Mouse (Mus musculus) frontal cortex, adult (tissue): ENCODE data around the gene Dlgap1.

Experiments used
- ATAC-seq: cut with Nextera tagmentation; 2 replicates; pipeline ENCODE4 v1.9.2; 2017; ENCODE audit warnings: mild to moderate bottlenecking, moderate library complexity, mixed read lengths; ENCODE audit not compliant: low TSS enrichment

The Dlgap1 gene

GRCm38 (mm10) chr17:70856871-70857415 is 888.1 kb downstream of the Dlgap1 start:
- ATAC-seq, result no peak

GRCm38 (mm10) chr17:70858814-70859213 is 889.9 kb downstream of the Dlgap1 start:
- ATAC-seq, result no peak

GRCm38 (mm10) chr17:70864117-70864516 is 895.2 kb downstream of the Dlgap1 start:
- no peak for ATAC-seq

DNA sequence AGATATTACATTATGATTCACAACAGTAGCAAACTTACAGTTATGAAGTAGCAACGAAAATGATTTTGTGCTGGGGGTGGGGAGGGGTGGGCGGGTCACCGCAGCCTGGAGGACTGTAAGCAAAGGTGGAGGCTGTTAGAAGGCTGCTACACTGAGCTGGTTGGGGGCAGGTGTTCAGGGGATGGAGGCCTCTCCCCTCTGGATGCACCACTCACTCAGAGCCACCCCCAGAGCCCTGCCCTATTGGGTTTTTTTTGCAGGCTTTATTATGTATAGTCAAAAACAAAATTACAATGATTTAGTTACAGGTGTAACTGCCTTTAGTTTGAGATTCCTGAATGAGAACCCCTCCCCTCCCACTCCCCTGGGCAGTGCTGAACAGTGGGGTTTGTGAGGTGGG is 895.8 kb downstream of the Dlgap1 start:
- ATAC-seq, result no peak

DNA sequence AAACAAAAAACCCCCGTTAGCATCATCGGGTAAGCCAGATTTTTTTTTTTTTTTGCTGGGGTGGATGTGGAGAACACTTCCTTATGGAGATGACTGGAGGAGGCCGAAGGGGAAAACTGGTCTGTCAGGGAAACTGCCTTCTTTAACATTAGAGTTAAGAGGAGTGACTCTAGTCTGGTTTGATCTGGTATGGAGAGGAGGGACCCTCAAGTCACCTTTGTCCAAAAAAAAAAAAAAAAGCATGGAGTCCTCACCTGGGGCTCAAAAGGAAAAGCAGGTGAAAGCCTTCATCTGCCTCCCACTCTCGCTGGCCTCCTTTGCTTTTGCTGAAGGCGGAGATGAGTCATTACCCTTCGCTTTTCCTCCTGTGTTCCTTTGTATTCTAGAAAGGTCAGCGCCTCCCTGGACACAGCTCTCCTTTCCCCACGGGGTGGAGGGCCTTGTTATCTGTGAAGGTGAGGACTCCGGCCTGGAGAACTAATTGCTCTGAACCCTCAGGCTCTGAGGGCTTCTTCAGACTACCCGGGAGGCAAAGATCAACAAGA is 896.3 kb downstream of the Dlgap1 start:
- no peak for ATAC-seq

DNA sequence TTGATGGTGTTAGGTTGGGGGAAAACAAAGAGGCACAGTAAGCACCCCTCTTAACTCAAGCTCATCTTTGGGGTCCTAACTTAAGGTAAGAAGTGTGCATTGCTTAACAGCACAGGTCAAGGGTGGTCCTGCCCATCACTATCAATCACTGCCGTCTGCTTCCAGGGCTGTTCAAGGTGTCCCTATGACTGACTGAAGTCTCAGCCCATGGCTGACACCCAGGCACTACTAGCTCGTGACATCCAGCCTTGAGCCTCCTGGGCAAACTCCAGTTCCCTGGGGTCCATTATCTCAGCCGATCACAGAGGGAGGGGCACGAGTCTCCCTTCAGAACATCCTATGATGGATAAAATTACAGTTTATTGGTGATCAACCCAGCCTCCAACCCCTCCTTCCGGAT is 897.2 kb downstream of the Dlgap1 start:
- ATAC-seq, result no peak

GRCm38 (mm10) chr17:70866538-70867114 is 897.8 kb downstream of the Dlgap1 start:
- ATAC-seq, result no peak

DNA sequence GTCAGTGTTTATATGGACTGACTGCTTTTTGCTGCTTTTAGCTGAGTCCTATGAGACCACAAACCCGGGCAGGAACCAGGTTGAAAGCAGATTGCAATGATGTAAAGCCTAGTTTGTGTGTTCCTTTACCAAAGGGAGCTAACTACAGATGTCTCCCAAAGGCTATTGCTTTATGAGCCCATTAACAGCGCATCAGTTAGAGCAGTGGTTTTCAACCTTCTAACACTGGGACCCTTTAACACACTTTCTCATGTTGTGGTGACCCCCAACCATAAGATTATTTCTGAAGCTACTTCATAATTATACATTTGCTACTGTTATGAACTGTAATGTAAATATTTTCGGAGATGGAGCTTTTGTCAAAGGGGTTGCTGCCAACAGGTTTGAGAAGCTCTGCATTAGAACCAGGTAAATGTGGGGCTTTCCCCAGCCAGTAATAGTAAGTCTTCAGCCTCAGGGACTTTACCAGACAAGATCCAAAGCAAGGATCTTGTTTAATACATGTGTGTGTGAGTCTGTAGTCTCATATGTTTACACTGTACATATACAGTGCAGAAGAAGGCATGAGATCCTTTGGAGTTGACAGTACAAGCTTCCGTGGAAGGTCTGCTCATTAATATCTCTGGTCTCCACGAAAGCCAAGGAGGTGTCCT is 899.8 kb downstream of the Dlgap1 start:
- ATAC-seq, result no peak

GRCm38 (mm10) chr17:70870581-70870980 is 901.7 kb downstream of the Dlgap1 start:
- no peak for ATAC-seq
